Mouse (Mus musculus): ENCODE results near the gene Gm28845. TPM values are rescaled to one million over a fixed set of nuclear protein-coding genes. Genes with fewer than 3 reads are reported as not detected.

The Gm28845 gene
- total and polyA plus RNA-seq, 3 experiments: not detected

- Histone ChIP-seq H3K36me3 (ENCODE audit: control insufficient read depth in 1 of 2, insufficient read depth in 2 of 2, low read length in 2 of 2) (no peaks in the 10 kb centered on the region), H3K79me2 (ENCODE audit: control insufficient read depth, insufficient read depth, low read length, poor library complexity) (no peaks in the 10 kb centered on the region), H3K4me3 (ENCODE audit: control insufficient read depth in 1 of 2, insufficient read depth in 1 of 2, low read depth in 2 of 2, low read length in 2 of 2) (no peak overlapping the region), H3K9me3 (replicated peaks; ENCODE audit: insufficient read depth, low read length) (no peaks in the 10 kb centered on the region), H3K9ac (ENCODE audit: control insufficient read depth, low read depth, low read length, poor library complexity, severe bottlenecking) (no peak overlapping the region), H3K27me3 (ENCODE audit: control insufficient read depth in 1 of 2, insufficient read depth in 2 of 2, low read length in 2 of 2) (no peaks in the 10 kb centered on the region), H3K4me1 (ENCODE audit: control insufficient read depth in 1 of 2, insufficient read depth in 2 of 2, low read length in 2 of 2) (no peaks in the 10 kb centered on the region), H3K27ac (ENCODE audit: control insufficient read depth, low read depth, low read length) (no peak overlapping the region)
- no peak for DNase-seq (ENCODE audit: low read depth, low spot score)
- TF ChIP-seq BHLHE40 (IDR thresholded peaks at IDR 0.05; ENCODE audit: borderline replicate concordance, low read depth, low read length): no peak
- no peak for TF ChIP-seq TBP (IDR thresholded peaks at IDR 0.05; ENCODE audit: low read depth, low read length)
- TF ChIP-seq HCFC1 (IDR thresholded peaks at IDR 0.05; ENCODE audit: low read depth, low read length): no peak
- no peak for TF ChIP-seq NRF1 (IDR thresholded peaks at IDR 0.05; ENCODE audit: insufficient read depth, low read depth, low read length, poor library complexity, severe bottlenecking)
- no peak for TF ChIP-seq TCF12 (IDR thresholded peaks at IDR 0.05; ENCODE audit: low read depth, low read length)
- no peak for TF ChIP-seq CTCF (IDR thresholded peaks at IDR 0.05 in 2 of 3, conservative IDR thresholded peaks at IDR 0.05 in 1 of 3; ENCODE audit: control insufficient read depth in 1 of 3, insufficient read depth in 1 of 3, low read depth in 2 of 3, low read length in 3 of 3, poor library complexity in 1 of 3, severe bottlenecking in 1 of 3)
- no peak for TF ChIP-seq MYB (IDR thresholded peaks at IDR 0.05; ENCODE audit: low read depth, low read length)
- TF ChIP-seq POLR2AphosphoS2 (IDR thresholded peaks at IDR 0.05; ENCODE audit: low read length): no peak
- TF ChIP-seq ZC3H11A (IDR thresholded peaks at IDR 0.05; ENCODE audit: low read depth, low read length): no peak
- TF ChIP-seq SMC3 (IDR thresholded peaks at IDR 0.05; ENCODE audit: low read depth, low read length): no peak
- no peak for TF ChIP-seq NELFE (IDR thresholded peaks at IDR 0.05; ENCODE audit: low read depth, low read length)
These were observed 27.2 kb upstream of the Gm28845 start for GRCm38 (mm10) chr1:65146601-65147000.

- no peak overlapping the region for H3K9ac ChIP-seq (ENCODE audit: control insufficient read depth, low read depth, low read length, poor library complexity, severe bottlenecking)
- H3K27me3 ChIP-seq (ENCODE audit: control insufficient read depth in 1 of 2, insufficient read depth in 2 of 2, low read length in 2 of 2): no peaks in the 10 kb centered on the region
- TF ChIP-seq ELF1 (IDR thresholded peaks at IDR 0.05; ENCODE audit: low read depth, low read length): no peak
- no peak for TF ChIP-seq KAT2A (conservative IDR thresholded peaks at IDR 0.05; ENCODE audit: low read depth, low read length)
- TF ChIP-seq MAZ (IDR thresholded peaks at IDR 0.05; ENCODE audit: low read depth, low read length): no peak
- TF ChIP-seq E2F4 (IDR thresholded peaks at IDR 0.05; ENCODE audit: borderline replicate concordance, low read depth, low read length): no peak
- TF ChIP-seq ZKSCAN1 (IDR thresholded peaks at IDR 0.05; ENCODE audit: low read depth, low read length): no peak
- TF ChIP-seq RCOR1 (IDR thresholded peaks at IDR 0.05; ENCODE audit: low read depth, low read length): no peak
- no peak for TF ChIP-seq MAFK (IDR thresholded peaks at IDR 0.05; ENCODE audit: borderline replicate concordance, low read depth, low read length)
- no peak for TF ChIP-seq CHD1 (IDR thresholded peaks at IDR 0.05; ENCODE audit: low read depth, low read length)
- no peak for TF ChIP-seq MYB (IDR thresholded peaks at IDR 0.05; ENCODE audit: low read depth, low read length)
- TF ChIP-seq MEF2A (IDR thresholded peaks at IDR 0.05; ENCODE audit: extremely low read depth, insufficient replicate concordance, low read depth, low read length, poor library complexity, severe bottlenecking): no peak
- no peak for TF ChIP-seq SMC3 (IDR thresholded peaks at IDR 0.05; ENCODE audit: low read depth, low read length)
- no peak for TF ChIP-seq MAX (IDR thresholded peaks at IDR 0.05; ENCODE audit: low read length)
- no peak for TF ChIP-seq GABPA (IDR thresholded peaks at IDR 0.05; ENCODE audit: low read depth, low read length)
- no peak for TF ChIP-seq NRF1 (IDR thresholded peaks at IDR 0.05; ENCODE audit: insufficient read depth, low read depth, low read length, poor library complexity, severe bottlenecking)
- no peak for TF ChIP-seq NELFE (IDR thresholded peaks at IDR 0.05; ENCODE audit: low read depth, low read length)
- TF ChIP-seq ZC3H11A (IDR thresholded peaks at IDR 0.05; ENCODE audit: low read depth, low read length): no peak
- TF ChIP-seq USF2 (IDR thresholded peaks at IDR 0.05; ENCODE audit: borderline replicate concordance in 1 of 2, insufficient read depth in 1 of 2, low read depth in 1 of 2, low read length in 2 of 2): no peak
- no peak for TF ChIP-seq POLR2AphosphoS5 (IDR thresholded peaks at IDR 0.05; ENCODE audit: borderline replicate concordance, low read depth, low read length)
- no peak for DNase-seq (ENCODE audit: low read depth, low spot score)
- H3K4me1 ChIP-seq (ENCODE audit: control insufficient read depth in 1 of 2, insufficient read depth in 2 of 2, low read length in 2 of 2): no peaks in the 10 kb centered on the region
- no peaks in the 10 kb centered on the region for H3K36me3 ChIP-seq (ENCODE audit: control insufficient read depth in 1 of 2, insufficient read depth in 2 of 2, low read length in 2 of 2)
- no peak overlapping the region for H3K27ac ChIP-seq (ENCODE audit: control insufficient read depth, low read depth, low read length)
- H3K9me3 ChIP-seq (replicated peaks; ENCODE audit: insufficient read depth, low read length): no peaks in the 10 kb centered on the region
- no peaks in the 10 kb centered on the region for H3K79me2 ChIP-seq (ENCODE audit: control insufficient read depth, insufficient read depth, low read length, poor library complexity)
- no peak overlapping the region for H3K4me3 ChIP-seq (ENCODE audit: control insufficient read depth in 1 of 2, insufficient read depth in 1 of 2, low read depth in 2 of 2, low read length in 2 of 2)
These were observed 25.4 kb upstream of the Gm28845 start for GRCm38 (mm10) chr1:65144783-65145182.

All from MEL (cell line).